Mouse (Mus musculus): ENCODE data around the gene Kirrel3. TPM values are rescaled to one million over a fixed set of nuclear protein-coding genes. Genes with fewer than 3 reads are reported as not detected.

Gene Kirrel3
- polyA plus RNA-seq, 1 experiment from 2014 or later = 0.60 TPM

DNA sequence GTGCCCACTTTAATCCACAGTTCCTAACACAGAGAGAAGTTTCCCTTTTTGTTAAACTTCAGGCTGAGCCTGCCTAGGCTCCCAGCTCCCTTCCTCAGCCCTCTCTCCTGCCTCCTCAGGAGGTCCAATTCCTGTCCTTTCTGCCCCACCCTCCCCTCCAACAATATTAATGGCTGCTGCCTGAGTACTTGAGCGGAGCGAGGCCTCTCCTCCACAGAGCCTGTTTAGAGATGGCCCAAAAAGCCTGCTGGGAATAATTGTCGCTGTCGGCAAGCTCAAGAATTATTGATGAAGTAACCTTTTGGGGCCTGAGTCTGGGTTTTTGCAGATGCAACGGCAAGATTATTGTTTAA, 236.5 kb downstream of the Kirrel3 start:
- Histone ChIP-seq H3K4me1 (replicated peaks; ENCODE audit: control insufficient read depth, insufficient read depth, low read length) (no peaks in the 10 kb centered on the region), H3K27me3 (replicated peaks; ENCODE audit: control insufficient read depth, insufficient read depth, low read length) (no peaks in the 10 kb centered on the region), H3K36me3 (ENCODE audit: control insufficient read depth, insufficient read depth) (no peaks in the 10 kb centered on the region), H3K27ac (ENCODE audit: low read depth, low read length) (no peak overlapping the region), H3K4me2 (replicated peaks; ENCODE audit: low read depth) (no peak overlapping the region), H3K9me3 (ENCODE audit: control insufficient read depth) (no peaks in the 10 kb centered on the region), H3K4me3 (ENCODE audit: low read depth, low read length) (no peak overlapping the region), H3K9ac (ENCODE audit: low read depth, low read length) (no peak overlapping the region)
- 29% methylated on average over 5 of the region's 5 CpGs for WGBS
- TF ChIP-seq CTCF (IDR thresholded peaks at IDR 0.05; ENCODE audit: low read depth) = no peak
- ATAC-seq = no peak; the same call in 1 of the 2 replicates

DNA sequence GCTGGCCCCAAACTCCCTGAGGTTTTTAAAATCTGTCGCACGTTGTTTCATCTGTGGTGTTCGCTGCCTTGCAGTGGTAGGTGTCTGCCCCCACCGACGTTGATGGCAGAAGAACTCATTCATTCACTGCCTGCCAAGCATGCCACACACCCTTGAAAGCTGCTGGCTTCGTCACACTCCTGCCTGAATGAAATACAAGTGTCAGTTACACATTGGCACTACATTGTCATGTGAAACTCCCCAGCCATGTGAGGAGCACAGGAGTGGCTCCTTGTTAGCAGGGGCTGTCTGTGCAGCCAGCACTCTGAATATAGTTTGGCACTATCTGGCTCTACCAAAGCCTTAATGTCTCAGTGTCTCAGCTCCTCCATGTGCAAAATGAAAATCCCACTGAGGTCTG, 246.8 kb downstream of the Kirrel3 start:
- no peaks in the 10 kb centered on the region for H3K4me1 ChIP-seq (replicated peaks; ENCODE audit: control insufficient read depth, insufficient read depth, low read length)
- TF ChIP-seq CTCF (IDR thresholded peaks at IDR 0.05; ENCODE audit: low read depth) = no peak
- ATAC-seq = no peak

DNA sequence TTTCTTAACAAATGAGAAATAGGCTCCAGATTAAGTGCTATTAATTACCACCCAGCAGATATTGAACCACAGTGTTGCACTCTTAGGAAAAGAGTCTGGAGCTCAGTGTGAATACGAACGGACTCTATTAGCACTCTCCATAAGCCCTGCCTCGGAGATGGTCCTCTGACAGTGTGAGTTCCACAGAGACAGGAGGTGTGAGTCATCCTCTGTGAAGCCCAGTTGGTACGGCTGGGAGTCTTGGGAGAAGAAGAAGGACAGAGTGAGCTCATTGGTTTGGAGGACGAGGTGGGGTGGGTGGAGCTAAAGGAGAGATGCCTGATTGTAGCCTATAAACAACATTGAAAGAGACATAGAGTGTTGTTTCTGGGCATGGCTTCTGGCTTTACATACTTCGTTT, 247.9 kb downstream of the Kirrel3 start:
- no peak for ATAC-seq
- 65% methylated on average over 6 of the region's 6 CpGs for WGBS
- H3K9ac ChIP-seq (ENCODE audit: low read depth, low read length) = no peak overlapping the region
- H3K4me1 ChIP-seq (replicated peaks; ENCODE audit: control insufficient read depth, insufficient read depth, low read length) = no peaks in the 10 kb centered on the region
- no peaks in the 10 kb centered on the region for H3K9me3 ChIP-seq (ENCODE audit: control insufficient read depth)
- H3K27ac ChIP-seq (ENCODE audit: low read depth, low read length) = no peak overlapping the region
- H3K4me3 ChIP-seq (ENCODE audit: low read depth, low read length) = no peak overlapping the region
- H3K36me3 ChIP-seq (ENCODE audit: control insufficient read depth, insufficient read depth) = no peaks in the 10 kb centered on the region
- no peak overlapping the region for H3K4me2 ChIP-seq (replicated peaks; ENCODE audit: low read depth)
- no peaks in the 10 kb centered on the region for H3K27me3 ChIP-seq (replicated peaks; ENCODE audit: control insufficient read depth, insufficient read depth, low read length)
- TF ChIP-seq CTCF (IDR thresholded peaks at IDR 0.05; ENCODE audit: low read depth) = no peak

More for the DNA sequence above, 246.8 kb downstream of the Kirrel3 start:
- Histone ChIP-seq H3K9ac (ENCODE audit: low read depth, low read length) (no peak overlapping the region), H3K36me3 (ENCODE audit: control insufficient read depth, insufficient read depth) (no peaks in the 10 kb centered on the region), H3K27ac (ENCODE audit: low read depth, low read length) (no peak overlapping the region), H3K27me3 (replicated peaks; ENCODE audit: control insufficient read depth, insufficient read depth, low read length) (no peaks in the 10 kb centered on the region), H3K9me3 (ENCODE audit: control insufficient read depth) (no peaks in the 10 kb centered on the region), H3K4me2 (replicated peaks; ENCODE audit: low read depth) (no peak overlapping the region), H3K4me3 (ENCODE audit: low read depth, low read length) (no peak overlapping the region)
- 78% methylated on average over 6 of the region's 6 CpGs for WGBS

DNA sequence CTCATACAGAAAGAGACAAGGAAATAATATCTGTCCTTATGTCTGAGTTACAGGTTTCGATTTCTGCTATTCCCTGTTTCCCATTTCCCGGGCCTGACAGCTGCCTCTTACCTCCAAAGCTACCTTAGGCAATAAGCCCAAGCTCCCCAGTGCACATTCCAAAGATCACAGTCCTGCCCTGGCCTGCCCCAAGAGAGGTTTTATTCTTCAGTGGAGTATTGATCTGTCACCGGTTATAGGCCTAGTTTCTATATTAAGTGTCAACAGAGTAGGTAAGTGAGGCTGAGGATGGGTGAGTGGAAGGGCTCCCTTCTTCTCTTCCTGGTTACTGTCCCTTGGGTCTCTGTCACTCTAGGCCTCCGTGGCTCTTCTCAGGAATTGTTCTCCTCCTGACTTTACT, 249.3 kb downstream of the Kirrel3 start:
- no peaks in the 10 kb centered on the region for H3K4me1 ChIP-seq (replicated peaks; ENCODE audit: control insufficient read depth, insufficient read depth, low read length)
- H3K9me3 ChIP-seq (ENCODE audit: control insufficient read depth) = no peaks in the 10 kb centered on the region
- H3K36me3 ChIP-seq (ENCODE audit: control insufficient read depth, insufficient read depth) = no peaks in the 10 kb centered on the region
- H3K9ac ChIP-seq (ENCODE audit: low read depth, low read length) = no peak overlapping the region
- H3K27me3 ChIP-seq (replicated peaks; ENCODE audit: control insufficient read depth, insufficient read depth, low read length) = no peaks in the 10 kb centered on the region
- TF ChIP-seq CTCF (IDR thresholded peaks at IDR 0.05; ENCODE audit: low read depth) = no peak
- 68% methylated on average over 4 of the region's 4 CpGs for WGBS
- H3K4me3 ChIP-seq (ENCODE audit: low read depth, low read length) = no peak overlapping the region
- H3K4me2 ChIP-seq (replicated peaks; ENCODE audit: low read depth) = no peak overlapping the region
- H3K27ac ChIP-seq (ENCODE audit: low read depth, low read length) = no peak overlapping the region
- no peak for ATAC-seq

DNA sequence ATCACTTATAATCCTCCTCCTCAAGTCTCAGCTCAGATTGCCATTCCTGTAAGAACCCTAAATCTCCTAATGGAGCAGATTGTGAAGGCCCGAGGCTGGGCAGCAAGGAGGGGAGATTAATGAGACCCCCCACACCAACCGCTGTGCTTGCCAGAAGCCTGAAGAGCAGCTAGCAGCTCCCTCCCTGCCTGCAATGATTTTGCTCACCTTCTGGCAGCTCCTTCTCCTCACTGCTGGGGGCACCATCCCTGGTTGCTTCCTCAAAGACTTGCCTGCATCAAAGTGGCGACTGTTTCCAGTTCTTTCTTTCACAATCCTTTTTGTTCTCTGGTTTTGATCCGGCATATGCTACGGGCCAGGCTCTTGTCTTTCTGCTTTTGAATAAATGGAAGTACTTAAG, 253.7 kb downstream of the Kirrel3 start:
- H3K4me2 ChIP-seq (replicated peaks; ENCODE audit: low read depth) = no peak overlapping the region
- ATAC-seq = no peak
- H3K9me3 ChIP-seq (ENCODE audit: control insufficient read depth) = no peaks in the 10 kb centered on the region
- TF ChIP-seq CTCF (IDR thresholded peaks at IDR 0.05; ENCODE audit: low read depth) = no peak
- H3K9ac ChIP-seq (ENCODE audit: low read depth, low read length) = no peak overlapping the region
- H3K4me1 ChIP-seq (replicated peaks; ENCODE audit: control insufficient read depth, insufficient read depth, low read length) = no peaks in the 10 kb centered on the region
- 63% methylated on average over 5 of the region's 5 CpGs for WGBS
- no peaks in the 10 kb centered on the region for H3K27me3 ChIP-seq (replicated peaks; ENCODE audit: control insufficient read depth, insufficient read depth, low read length)
- no peaks in the 10 kb centered on the region for H3K36me3 ChIP-seq (ENCODE audit: control insufficient read depth, insufficient read depth)
- H3K4me3 ChIP-seq (ENCODE audit: low read depth, low read length) = no peak overlapping the region
- H3K27ac ChIP-seq (ENCODE audit: low read depth, low read length) = no peak overlapping the region

DNA sequence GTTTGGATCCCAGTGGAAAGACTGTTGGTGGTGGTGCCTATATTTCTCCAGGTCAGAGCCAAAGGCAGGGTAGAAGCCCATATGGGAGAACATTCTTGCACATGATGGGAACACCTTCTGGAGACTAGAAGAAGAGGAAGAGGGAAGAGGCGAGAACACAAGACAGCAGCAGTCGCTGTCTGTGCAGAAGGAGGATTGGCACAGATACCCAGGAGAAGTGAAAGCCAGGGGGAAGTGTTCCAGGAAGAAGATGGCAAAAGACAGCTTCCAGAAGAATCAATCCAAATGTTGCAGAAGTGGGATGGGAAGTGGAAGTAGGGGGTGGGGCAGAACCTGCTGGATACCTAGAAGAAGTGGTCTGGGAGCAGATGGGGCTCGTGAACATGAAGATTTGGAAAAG, 255.1 kb downstream of the Kirrel3 start:
- TF ChIP-seq CTCF (IDR thresholded peaks at IDR 0.05; ENCODE audit: low read depth) = no peak
- no peak overlapping the region for H3K4me3 ChIP-seq (ENCODE audit: low read depth, low read length)
- no peak overlapping the region for H3K9ac ChIP-seq (ENCODE audit: low read depth, low read length)

DNA sequence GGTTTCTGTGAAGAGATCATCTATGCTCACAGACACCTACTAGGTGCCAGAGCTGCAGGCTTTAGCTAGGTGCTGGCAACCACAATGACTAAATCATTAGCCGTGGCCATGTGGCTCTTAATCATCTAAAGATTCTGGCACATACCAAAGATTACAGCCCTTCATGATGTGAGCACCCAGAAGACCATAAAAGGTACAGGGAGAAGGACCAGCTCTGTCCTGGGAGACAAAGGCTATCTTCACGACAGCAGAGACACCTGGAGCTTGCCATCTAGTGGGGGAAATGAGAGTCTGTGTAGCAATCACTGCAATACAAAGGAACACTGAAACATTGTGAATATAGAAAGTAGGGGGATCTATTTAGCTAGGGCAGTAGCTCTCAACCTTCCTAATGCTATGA, 262.3 kb downstream of the Kirrel3 start:
- no peak for ATAC-seq
- H3K4me1 ChIP-seq (replicated peaks; ENCODE audit: control insufficient read depth, insufficient read depth, low read length) = no peaks in the 10 kb centered on the region
- H3K36me3 ChIP-seq (ENCODE audit: control insufficient read depth, insufficient read depth) = no peaks in the 10 kb centered on the region
- H3K9me3 ChIP-seq (ENCODE audit: control insufficient read depth) = no peaks in the 10 kb centered on the region
- no peaks in the 10 kb centered on the region for H3K27me3 ChIP-seq (replicated peaks; ENCODE audit: control insufficient read depth, insufficient read depth, low read length)
- no peak overlapping the region for H3K4me2 ChIP-seq (replicated peaks; ENCODE audit: low read depth)
- peak; percentile 65 for TF ChIP-seq CTCF (IDR thresholded peaks at IDR 0.05; ENCODE audit: low read depth)
- H3K27ac ChIP-seq (ENCODE audit: low read depth, low read length) = no peak overlapping the region
- H3K9ac ChIP-seq (ENCODE audit: low read depth, low read length) = no peak overlapping the region
- 20% methylated on average over 2 of the region's 2 CpGs for WGBS
- H3K4me3 ChIP-seq (ENCODE audit: low read depth, low read length) = no peak overlapping the region

More for the DNA sequence above, 255.1 kb downstream of the Kirrel3 start:
- Histone ChIP-seq H3K9me3 (ENCODE audit: control insufficient read depth) (no peaks in the 10 kb centered on the region), H3K36me3 (ENCODE audit: control insufficient read depth, insufficient read depth) (no peaks in the 10 kb centered on the region), H3K27me3 (replicated peaks; ENCODE audit: control insufficient read depth, insufficient read depth, low read length) (no peaks in the 10 kb centered on the region), H3K4me2 (replicated peaks; ENCODE audit: low read depth) (no peak overlapping the region), H3K4me1 (replicated peaks; ENCODE audit: control insufficient read depth, insufficient read depth, low read length) (no peaks in the 10 kb centered on the region), H3K27ac (ENCODE audit: low read depth, low read length) (no peak overlapping the region)
- ATAC-seq = no peak
- 95% methylated on average over 3 of the region's 3 CpGs for WGBS
